Mouse (Mus musculus): ENCODE results near the gene Tmem120b. TPM values are rescaled to one million over a fixed set of nuclear protein-coding genes. Genes with fewer than 3 reads are reported as not detected.

The Tmem120b gene
- polyA plus RNA-seq, 1 experiment = 9.9 TPM

- H3K27me3 ChIP-seq (replicated peaks; ENCODE audit: control insufficient read depth, insufficient read depth, low read length) = no peaks in the 10 kb centered on the region
Observed at GRCm38 (mm10) chr5:123026414-123026813, 41.8 kb upstream of the Tmem120b start.

GRCm38 (mm10) chr5:123027436-123027835 lies 40.8 kb upstream of the Tmem120b start:
- H3K27me3 ChIP-seq (replicated peaks; ENCODE audit: control insufficient read depth, insufficient read depth, low read length) = no peaks in the 10 kb centered on the region
- 36% methylated on average over 6 of the region's 6 CpGs for WGBS
- no peak overlapping the region for H3K4me3 ChIP-seq (ENCODE audit: insufficient read depth, low read depth, low read length)
- TF ChIP-seq CTCF (conservative IDR thresholded peaks at IDR 0.05; ENCODE audit: insufficient read depth, insufficient read length, low read depth, low read length) = no peak
- no peak for TF ChIP-seq POLR2A (IDR thresholded peaks at IDR 0.05; ENCODE audit: low read depth, low read length)
- H3K4me1 ChIP-seq (ENCODE audit: control insufficient read depth, insufficient read depth, low read length) = peaks cover 15% of the 10 kb centered on the region; the same call in 1 of the 2 replicates
- H3K36me3 ChIP-seq (ENCODE audit: control insufficient read depth, insufficient read depth, low read length) = no peaks in the 10 kb centered on the region
- no peak overlapping the region for H3K27ac ChIP-seq (ENCODE audit: insufficient read depth, low read depth, low read length)
- DNase-seq = peak; percentile 74

More at GRCm38 (mm10) chr5:123026414-123026813, 41.8 kb upstream of the Tmem120b start:
- 65% methylated on average over 6 of the region's 6 CpGs for whole genome bisulfite sequencing
- DNase-seq = peak; percentile 53
- no peak for TF ChIP-seq POLR2A (IDR thresholded peaks at IDR 0.05; ENCODE audit: low read depth, low read length)
- TF ChIP-seq CTCF (conservative IDR thresholded peaks at IDR 0.05; ENCODE audit: insufficient read depth, insufficient read length, low read depth, low read length) = no peak
- no peak overlapping the region for H3K4me3 ChIP-seq (ENCODE audit: insufficient read depth, low read depth, low read length)
- peaks cover 15% of the 10 kb centered on the region; the same call in 1 of the 2 replicates for H3K4me1 ChIP-seq (ENCODE audit: control insufficient read depth, insufficient read depth, low read length)
- H3K36me3 ChIP-seq (ENCODE audit: control insufficient read depth, insufficient read depth, low read length) = no peaks in the 10 kb centered on the region
- H3K27ac ChIP-seq (ENCODE audit: insufficient read depth, low read depth, low read length) = no peak overlapping the region

GRCm38 (mm10) chr5:123029729-123030128 lies 38.5 kb upstream of the Tmem120b start:
- 84% methylated on average over 7 of the region's 7 CpGs for WGBS
- Histone ChIP-seq H3K4me1 (ENCODE audit: control insufficient read depth, insufficient read depth, low read length) (peaks cover 12% of the 10 kb centered on the region; the same call in 1 of the 2 replicates), H3K36me3 (ENCODE audit: control insufficient read depth, insufficient read depth, low read length) (no peaks in the 10 kb centered on the region), H3K27me3 (replicated peaks; ENCODE audit: control insufficient read depth, insufficient read depth, low read length) (no peaks in the 10 kb centered on the region), H3K4me3 (ENCODE audit: insufficient read depth, low read depth, low read length) (no peak overlapping the region), H3K27ac (ENCODE audit: insufficient read depth, low read depth, low read length) (no peak overlapping the region)
- TF ChIP-seq POLR2A (IDR thresholded peaks at IDR 0.05; ENCODE audit: low read depth, low read length) = no peak
- TF ChIP-seq CTCF (conservative IDR thresholded peaks at IDR 0.05; ENCODE audit: insufficient read depth, insufficient read length, low read depth, low read length) = no peak
- DNase-seq = no peak

GRCm38 (mm10) chr5:123031312-123031711 lies 36.9 kb upstream of the Tmem120b start:
- Histone ChIP-seq H3K4me3 (ENCODE audit: insufficient read depth, low read depth, low read length) (no peak overlapping the region), H3K27me3 (replicated peaks; ENCODE audit: control insufficient read depth, insufficient read depth, low read length) (no peaks in the 10 kb centered on the region), H3K27ac (ENCODE audit: insufficient read depth, low read depth, low read length) (no peak overlapping the region), H3K4me1 (ENCODE audit: control insufficient read depth, insufficient read depth, low read length) (peaks cover 9% of the 10 kb centered on the region; the same call in 1 of the 2 replicates), H3K36me3 (ENCODE audit: control insufficient read depth, insufficient read depth, low read length) (no peaks in the 10 kb centered on the region)
- WGBS = 100% methylated on average over 3 of the region's 3 CpGs
- TF ChIP-seq CTCF (conservative IDR thresholded peaks at IDR 0.05; ENCODE audit: insufficient read depth, insufficient read length, low read depth, low read length) = no peak
- no peak for TF ChIP-seq POLR2A (IDR thresholded peaks at IDR 0.05; ENCODE audit: low read depth, low read length)
- DNase-seq = no peak

GRCm38 (mm10) chr5:123033646-123034160 lies 34.5 kb upstream of the Tmem120b start:
- peak; percentile 82 for DNase-seq
- Histone ChIP-seq H3K4me1 (ENCODE audit: control insufficient read depth, insufficient read depth, low read length) (peaks cover 4% of the 10 kb centered on the region; the same call in 1 of the 2 replicates), H3K27me3 (replicated peaks; ENCODE audit: control insufficient read depth, insufficient read depth, low read length) (no peaks in the 10 kb centered on the region), H3K4me3 (ENCODE audit: insufficient read depth, low read depth, low read length) (no peak overlapping the region), H3K27ac (ENCODE audit: insufficient read depth, low read depth, low read length) (no peak overlapping the region), H3K36me3 (ENCODE audit: control insufficient read depth, insufficient read depth, low read length) (no peaks in the 10 kb centered on the region)
- TF ChIP-seq POLR2A (IDR thresholded peaks at IDR 0.05; ENCODE audit: low read depth, low read length) (no peak), CTCF (conservative IDR thresholded peaks at IDR 0.05; ENCODE audit: insufficient read depth, insufficient read length, low read depth, low read length) (no peak)
- 50% methylated on average over 7 of the region's 7 CpGs for WGBS

- TF ChIP-seq CTCF (conservative IDR thresholded peaks at IDR 0.05; ENCODE audit: insufficient read depth, insufficient read length, low read depth, low read length) = no peak
- TF ChIP-seq POLR2A (IDR thresholded peaks at IDR 0.05; ENCODE audit: low read depth, low read length) = no peak
- 89% methylated on average over 4 of the region's 4 CpGs for WGBS
- H3K27ac ChIP-seq (ENCODE audit: insufficient read depth, low read depth, low read length) = no peak overlapping the region
- no peak for DNase-seq
- peaks cover 6% of the 10 kb centered on the region; the same call in 1 of the 2 replicates for H3K4me1 ChIP-seq (ENCODE audit: control insufficient read depth, insufficient read depth, low read length)
- no peaks in the 10 kb centered on the region for H3K27me3 ChIP-seq (replicated peaks; ENCODE audit: control insufficient read depth, insufficient read depth, low read length)
- no peak overlapping the region for H3K4me3 ChIP-seq (ENCODE audit: insufficient read depth, low read depth, low read length)
- no peaks in the 10 kb centered on the region for H3K36me3 ChIP-seq (ENCODE audit: control insufficient read depth, insufficient read depth, low read length)
Observed at GRCm38 (mm10) chr5:123035089-123035488, 33.1 kb upstream of the Tmem120b start.

GRCm38 (mm10) chr5:123035564-123035963 lies 32.7 kb upstream of the Tmem120b start:
- 15% methylated on average over 6 of the region's 6 CpGs for WGBS
- H3K4me1 ChIP-seq (ENCODE audit: control insufficient read depth, insufficient read depth, low read length) = peaks cover 6% of the 10 kb centered on the region; the same call in 1 of the 2 replicates
- TF ChIP-seq POLR2A (IDR thresholded peaks at IDR 0.05; ENCODE audit: low read depth, low read length) = no peak
- TF ChIP-seq CTCF (conservative IDR thresholded peaks at IDR 0.05; ENCODE audit: insufficient read depth, insufficient read length, low read depth, low read length) = no peak
- DNase-seq = peak; percentile 96
- no peak overlapping the region for H3K4me3 ChIP-seq (ENCODE audit: insufficient read depth, low read depth, low read length)
- no peak overlapping the region for H3K27ac ChIP-seq (ENCODE audit: insufficient read depth, low read depth, low read length)
- H3K36me3 ChIP-seq (ENCODE audit: control insufficient read depth, insufficient read depth, low read length) = no peaks in the 10 kb centered on the region
- no peaks in the 10 kb centered on the region for H3K27me3 ChIP-seq (replicated peaks; ENCODE audit: control insufficient read depth, insufficient read depth, low read length)
